Mouse (Mus musculus) C3H10T1/2 (cell line): Measurements from ENCODE around the gene Rbl2. TPM values are rescaled to one million over a fixed set of nuclear protein-coding genes. Genes with fewer than 3 reads are reported as not detected.

Source experiments
- polyA plus RNA-seq, 2 experiments: library from polyadenylated mRNA; unstranded; fragments of >200 nt; fragmentation: generic; extraction: Trizol; gene quantifications; one replicate each; pipeline ENCODE4 v1.2.1; 2012; ENCODE audit warnings: missing spikeins in 2 of 2

The Rbl2 gene
- polyA plus RNA-seq, result 10 to 100 TPM in 1 of 2 experiments, under 1 TPM in 1; 0.53 to 12.3 TPM

GRCm38 (mm10) chr8:91069834-91070233 lies at the start of gene Rbl2:
TSS of gene Rbl2 (plus strand) at chr8:91070057.

Other genes starting within 250 kb of the Rbl2 start
- 10 to 100 TPM; 14.2 to 40.0 TPM for gene Chd9, start 241.7 kb upstream of the Rbl2 start, polyA plus RNA-seq
- 10 to 100 TPM in 1 of 2 experiments, 1 to 10 TPM in 1; 4.6 to 23.0 TPM for gene Aktip, start 129.9 kb downstream of the Rbl2 start, polyA plus RNA-seq
- gene Rpgrip1l, start 243.2 kb downstream of the Rbl2 start, polyA plus RNA-seq, result 1 to 10 TPM in 1 of 2 experiments, under 1 TPM in 1; 0.62 to 2.8 TPM
- gene Fto, start 243.5 kb downstream of the Rbl2 start, polyA plus RNA-seq, result 10 to 100 TPM; 23.7 to 60.8 TPM